Mouse (Mus musculus): ENCODE data around the gene Tmem259.

DNA sequence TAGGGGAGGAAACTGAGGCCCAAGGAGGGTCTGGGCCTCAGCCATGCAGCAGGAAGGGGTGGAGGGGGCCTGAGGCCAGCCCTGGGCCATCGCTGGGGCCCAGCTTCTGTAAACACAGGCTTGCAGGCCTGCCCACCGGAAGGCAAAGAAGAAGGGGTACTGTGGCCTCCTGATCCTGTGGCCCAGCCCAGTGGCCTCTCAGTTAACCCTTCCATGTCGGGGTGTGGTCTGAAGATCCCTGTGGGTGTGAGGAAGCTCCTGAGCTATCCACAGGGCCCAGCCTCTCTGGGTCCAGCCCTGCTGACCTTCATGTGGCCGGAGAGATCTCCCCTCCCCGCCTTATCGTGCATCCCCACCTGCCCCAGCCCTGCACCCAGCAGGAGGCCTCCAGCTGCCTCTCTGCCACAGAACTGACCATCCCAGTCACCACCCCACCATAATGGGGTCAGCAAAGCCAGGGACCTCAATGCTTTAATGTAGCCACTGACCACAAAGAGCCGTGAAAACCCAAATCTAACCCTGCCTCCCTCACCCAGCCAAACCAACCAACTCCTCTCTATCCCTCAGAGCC is 37.3 kb downstream of the Tmem259 start:
- TF ChIP-seq CTCF (IDR thresholded peaks at IDR 0.05; ENCODE audit: low read depth, low read length), result no peak
- TF ChIP-seq POLR2A (IDR thresholded peaks at IDR 0.05; ENCODE audit: extremely low read depth, insufficient read depth, low read length), result no peak
